Mouse (Mus musculus): ENCODE measurements around the gene Cdh23.

Gene Cdh23

DNA sequence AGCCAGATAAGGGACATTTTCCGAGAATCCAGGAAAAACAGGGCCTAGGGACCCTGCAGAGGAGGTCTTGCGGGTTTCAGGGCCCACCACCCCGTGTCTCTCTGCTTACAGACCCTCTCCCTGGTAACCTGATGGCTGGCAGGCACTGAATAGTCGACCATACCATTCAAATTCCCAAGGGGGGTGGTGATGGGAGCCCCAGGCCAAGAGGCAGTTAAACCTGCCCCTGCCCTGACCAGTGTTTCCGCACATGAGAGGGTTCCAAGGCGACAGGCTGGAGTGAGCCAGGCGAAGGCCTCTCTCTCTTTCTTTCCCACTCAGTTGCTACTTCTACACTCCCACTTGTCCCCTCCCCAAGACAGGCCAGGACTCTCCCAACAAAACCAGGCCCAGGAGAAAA lies 296.8 kb downstream of the Cdh23 start, which contains the start of gene Gm17455:
Gene Gm17455 (plus strand): TSS at position 278 of the 400 bp plus-strand sequence.
- no peak for DNase-seq (ENCODE audit: low spot score)

DNA sequence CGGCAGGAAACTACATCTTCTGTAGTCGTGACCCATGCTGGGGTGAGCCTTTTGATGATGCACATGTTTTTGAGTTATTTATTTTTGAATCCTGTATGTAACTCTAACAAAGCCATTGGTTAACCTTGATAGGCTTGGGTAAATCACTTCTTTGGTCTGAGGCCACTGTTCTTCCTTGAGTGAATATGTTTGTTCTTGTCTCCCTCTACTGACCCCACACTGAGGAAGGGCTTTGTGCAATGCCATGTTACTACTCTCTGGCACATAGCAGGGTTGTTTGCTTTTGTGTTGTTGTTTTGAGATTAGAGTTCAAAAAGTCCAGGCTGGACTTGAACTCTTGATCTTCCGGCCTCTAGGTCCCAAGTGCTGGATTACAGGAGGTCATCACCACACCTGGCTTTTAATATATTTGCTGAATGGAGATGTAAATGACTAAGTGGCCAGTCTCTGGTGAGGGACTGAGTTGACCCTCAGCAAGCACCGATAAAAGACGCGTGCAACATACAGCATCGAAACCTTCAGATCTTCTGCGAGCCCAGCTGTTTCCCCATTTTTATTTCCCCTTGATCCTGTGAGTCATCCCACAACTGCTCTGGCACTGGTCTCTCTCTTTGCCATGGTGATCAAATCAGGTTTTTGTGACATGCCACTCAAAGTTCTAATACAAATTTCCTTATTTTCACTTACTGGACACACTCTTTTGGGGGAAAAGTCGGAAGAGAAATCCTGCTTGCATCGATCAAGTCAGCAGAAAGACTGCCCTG lies 298.1 kb downstream of the Cdh23 start:
- no peak for DNase-seq (ENCODE audit: low spot score)

DNA sequence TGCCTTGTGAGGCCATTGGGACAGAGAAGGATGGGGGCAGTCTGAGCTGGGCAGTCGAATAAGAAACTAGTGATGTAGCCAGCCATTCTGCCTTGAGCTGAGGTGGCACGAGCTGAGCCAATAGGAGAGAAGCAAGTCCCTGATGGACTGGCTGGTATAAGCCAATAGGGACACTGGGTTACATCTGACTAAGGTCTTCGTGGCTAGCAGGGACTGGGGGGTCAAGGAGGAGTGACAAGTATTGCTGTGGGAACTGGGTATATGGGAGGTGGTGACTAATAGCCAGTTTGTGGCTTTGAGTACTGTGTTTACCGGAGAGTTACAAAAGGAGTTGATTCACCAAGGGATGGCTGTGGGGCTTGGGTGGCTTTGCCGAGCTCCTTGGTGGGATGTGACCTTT lies 300.7 kb downstream of the Cdh23 start:
- DNase-seq (ENCODE audit: low spot score): no peak

DNA sequence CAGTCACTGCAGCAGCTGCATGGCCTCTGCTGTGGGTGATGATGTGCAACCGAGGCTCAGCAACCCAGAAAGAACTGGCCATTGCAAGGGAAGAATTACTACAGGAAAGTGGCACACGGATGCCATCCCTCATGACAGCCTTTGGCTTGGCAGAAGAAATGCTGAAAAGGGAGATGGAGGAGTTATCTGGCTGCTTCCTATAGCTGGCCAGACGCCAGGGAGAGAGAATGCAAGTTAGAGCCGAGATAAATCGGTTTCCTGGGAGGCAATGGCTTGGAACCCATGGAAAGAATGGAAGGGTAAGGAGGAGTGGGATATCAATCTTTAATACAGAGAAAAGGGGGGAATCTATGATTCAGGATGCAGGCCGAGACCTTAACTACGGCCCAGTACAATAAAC lies 301.4 kb downstream of the Cdh23 start:
- no peak for DNase-seq (ENCODE audit: low spot score)

DNA sequence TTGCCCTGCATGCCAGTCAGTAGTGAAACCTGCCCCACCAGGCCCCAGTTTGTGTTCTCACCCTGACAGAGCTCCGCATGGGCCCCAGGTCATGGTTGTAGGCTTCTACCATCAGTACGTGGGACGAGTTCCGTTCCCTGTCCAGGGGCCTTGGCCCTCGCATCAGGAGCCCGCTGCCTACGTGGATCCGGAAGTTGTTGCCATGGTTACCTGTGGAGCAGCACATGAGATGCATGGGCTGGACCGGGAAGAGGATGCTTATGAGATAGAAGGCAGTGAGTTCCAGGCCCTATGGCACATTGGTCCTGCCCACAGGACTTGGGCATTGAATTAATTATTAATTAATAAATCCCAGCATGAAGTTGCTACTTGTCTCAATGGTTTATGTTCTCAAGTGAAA lies 304.6 kb downstream of the Cdh23 start:
- DNase-seq (ENCODE audit: low spot score): no peak

DNA sequence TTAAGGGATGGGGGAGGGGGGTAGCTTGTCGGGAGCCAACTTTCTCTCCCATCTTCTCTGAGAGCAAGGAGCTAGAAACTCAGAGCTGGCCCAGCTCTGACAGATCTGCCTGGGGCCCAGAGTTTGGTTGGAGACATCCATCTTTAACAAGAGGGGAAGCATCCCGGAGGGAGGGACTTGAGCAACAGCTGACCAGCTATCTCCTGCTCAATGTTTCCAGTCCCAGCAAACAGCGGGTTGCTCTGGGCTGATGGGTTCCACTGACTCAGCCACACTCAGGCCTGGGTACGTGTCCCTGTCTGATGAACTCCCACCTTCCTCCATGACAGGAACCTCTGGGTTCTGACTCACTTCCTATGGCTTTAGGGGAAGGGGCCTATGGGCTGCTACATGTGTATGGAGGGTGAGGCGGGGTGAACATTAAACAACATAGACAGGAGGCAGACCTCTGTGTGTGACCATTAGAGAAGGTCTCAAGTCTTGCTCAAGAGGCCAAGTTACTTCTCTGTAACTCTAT lies 305.3 kb downstream of the Cdh23 start:
- no peak for DNase-seq (ENCODE audit: low spot score)

DNA sequence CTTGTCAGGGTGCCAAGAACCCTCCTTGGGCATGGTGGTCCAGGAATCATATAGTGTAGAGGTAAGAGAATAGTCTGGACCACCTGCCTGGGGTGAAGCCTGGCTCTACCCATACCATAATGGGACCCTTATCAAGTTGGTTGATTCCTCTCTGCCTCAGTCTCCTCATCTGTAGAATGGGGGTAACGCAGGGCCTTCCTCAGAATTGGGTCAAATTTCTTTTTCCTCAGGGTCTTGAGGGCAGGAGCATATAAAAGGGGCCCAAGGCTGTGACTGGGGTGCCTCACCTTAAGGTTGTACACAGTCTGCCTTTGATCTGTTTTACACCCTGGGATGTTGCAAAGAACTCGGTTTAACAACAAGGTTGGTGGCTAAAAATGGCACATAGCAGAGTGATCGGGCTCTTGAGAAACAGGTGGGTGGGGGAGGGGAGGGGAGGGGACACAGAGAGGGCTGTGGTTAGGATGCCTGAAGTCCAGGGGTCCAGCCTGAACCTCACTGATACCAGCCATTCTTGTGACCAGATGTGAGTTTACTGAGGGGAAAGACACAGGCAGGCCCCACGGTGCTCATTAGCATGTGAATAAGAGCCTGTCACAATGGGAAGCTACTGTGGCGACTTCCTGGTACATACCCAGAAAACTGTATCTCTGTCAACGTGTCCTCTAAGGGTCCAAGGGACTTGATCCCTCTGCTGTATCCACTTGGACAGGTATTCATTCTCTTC lies 305.9 kb downstream of the Cdh23 start:
- no peak for DNase-seq (ENCODE audit: low spot score)

DNA sequence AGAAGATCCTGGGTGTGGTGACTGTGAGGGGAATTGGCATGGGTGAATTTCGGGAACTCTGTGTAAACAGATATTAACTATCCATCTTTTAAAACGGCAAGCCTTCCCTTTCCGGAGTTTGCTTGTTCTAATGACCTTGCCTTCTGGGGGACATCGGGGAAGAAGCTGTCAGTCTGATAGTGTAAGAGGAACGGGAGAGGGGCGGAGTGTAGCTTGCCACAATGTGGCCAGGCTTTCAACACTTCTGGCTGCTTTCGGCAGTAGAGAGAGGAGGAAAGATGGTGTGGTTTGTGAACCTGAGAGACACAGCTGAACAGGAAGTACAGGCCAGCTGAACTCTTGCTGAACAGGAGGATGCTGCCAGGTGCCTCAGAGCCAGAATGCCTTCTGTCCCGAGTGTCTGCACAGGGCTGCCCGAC lies 306.8 kb downstream of the Cdh23 start:
- DNase-seq (ENCODE audit: low spot score): no peak

DNA sequence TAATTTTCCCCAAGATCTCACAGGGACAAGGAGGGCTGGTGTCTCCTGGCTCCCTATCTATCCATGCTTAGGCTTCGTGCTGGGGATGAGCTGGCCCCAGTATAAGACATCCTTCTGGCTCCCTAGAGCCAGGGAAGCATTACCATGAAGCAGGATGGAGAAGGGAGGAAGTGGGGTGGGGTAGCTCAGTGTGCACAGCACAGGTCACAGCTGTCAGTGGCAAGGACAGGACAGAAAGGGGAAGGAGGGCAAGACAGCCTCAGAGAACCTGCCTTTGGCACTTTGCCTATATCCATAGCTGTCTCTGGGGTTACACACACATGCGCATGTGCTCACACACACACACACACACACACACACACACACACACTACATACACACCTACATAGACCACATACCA lies 308.0 kb downstream of the Cdh23 start:
- no peak for DNase-seq (ENCODE audit: low spot score)

DNA sequence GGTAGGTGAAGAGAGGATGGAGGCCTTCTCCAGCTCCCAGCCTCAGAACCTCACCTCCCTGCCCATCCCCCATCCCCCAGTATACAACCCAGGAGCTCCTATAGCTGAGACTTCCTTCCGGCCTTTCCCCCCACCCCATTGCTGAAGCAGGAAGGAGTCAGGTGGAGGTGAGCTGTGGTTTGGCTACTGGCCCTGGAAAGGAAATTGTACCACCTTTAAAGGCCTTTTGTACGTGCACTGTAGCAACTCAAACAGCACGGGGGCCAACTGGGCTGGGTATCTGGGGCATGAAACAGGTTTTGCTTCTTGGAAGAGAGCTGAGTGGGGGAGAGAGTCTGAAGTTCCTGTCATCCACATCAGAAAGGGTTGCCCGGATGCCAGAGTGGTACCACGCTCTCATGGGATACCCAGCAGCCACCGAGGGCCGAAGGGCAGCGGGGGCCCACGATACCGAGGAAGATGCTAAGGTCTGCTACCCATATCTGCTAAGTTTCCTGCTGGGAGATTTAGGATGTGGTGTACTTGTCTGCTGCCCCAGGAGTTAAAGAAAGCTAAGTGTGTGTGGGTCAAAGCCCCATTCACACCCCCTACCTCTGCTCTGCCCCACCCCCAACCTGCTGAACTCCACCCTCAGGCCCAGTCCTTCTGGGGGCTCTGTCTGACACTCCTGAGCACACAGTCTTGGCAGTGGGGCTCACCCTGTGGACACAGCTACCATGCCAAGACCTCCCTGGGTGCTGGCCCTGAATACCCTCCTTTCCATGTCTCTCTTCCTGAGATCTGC lies 315.0 kb downstream of the Cdh23 start:
- no peak for DNase-seq (ENCODE audit: low spot score)

DNA sequence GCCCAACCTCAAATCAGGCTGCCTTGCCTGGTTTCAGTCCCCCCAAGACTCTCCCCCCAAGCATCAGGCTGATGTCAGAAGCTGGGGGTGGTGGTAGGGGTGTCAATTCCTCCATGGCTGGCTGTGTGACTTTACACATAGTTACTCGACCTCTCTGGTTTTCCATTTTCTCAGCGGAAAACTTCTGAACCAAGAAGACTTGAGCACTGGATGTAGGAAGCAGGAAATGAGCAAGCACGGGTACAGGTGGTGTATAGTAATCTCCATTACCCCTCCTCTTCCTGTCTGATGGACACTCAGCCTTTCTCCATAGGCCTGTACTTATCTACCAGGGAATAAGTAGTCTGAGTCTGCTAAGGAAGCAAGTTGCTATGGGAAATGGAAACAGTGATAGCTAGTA lies 316.1 kb downstream of the Cdh23 start:
- DNase-seq (ENCODE audit: low spot score): no peak

DNA sequence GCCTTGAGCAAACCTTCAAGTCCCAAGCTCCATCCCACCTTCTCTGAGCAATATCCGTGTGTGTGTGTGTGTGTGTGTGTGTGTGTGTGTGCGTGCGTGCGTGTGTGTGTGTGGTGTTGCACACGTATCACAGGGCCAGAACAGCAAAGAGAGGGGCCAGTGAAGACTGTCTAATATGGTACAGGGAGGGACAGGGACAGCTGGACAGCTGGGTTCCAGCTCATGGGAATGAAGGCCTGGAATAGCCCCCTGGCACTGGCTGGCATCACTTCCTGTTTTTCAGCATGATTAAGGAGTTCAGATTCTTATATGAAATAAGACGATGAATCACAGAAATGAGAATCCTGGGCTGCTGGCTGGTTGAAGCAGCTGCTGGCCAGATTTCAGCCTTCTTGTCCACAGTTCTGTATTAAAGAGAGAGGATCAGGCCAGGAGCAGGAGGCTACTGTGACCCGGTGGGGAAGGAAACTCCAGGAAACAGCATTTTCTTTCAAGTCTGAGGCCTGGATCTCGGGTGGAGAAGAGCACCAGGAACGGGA lies 316.8 kb downstream of the Cdh23 start:
- DNase-seq (ENCODE audit: low spot score): no peak

DNA sequence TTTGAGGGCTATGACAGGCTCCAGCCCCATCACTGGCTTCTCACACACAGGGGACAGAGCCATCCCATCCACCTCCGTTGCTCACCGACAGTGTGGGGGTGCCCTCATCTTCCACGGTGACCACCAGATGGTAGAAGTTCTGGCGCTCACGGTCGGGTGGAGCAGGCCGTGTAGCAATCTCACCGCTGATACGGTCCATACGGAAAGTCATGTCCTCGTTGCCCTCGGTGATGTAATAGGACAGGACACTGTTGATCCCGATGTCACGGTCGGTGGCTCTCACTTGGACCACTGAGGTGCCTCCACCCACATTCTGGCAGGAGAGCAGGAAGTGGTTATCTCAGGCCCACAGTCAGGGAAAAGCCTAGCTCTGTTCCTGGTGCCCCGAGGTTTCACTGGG lies 319.6 kb downstream of the Cdh23 start:
- no peak for DNase-seq (ENCODE audit: low spot score)

DNA sequence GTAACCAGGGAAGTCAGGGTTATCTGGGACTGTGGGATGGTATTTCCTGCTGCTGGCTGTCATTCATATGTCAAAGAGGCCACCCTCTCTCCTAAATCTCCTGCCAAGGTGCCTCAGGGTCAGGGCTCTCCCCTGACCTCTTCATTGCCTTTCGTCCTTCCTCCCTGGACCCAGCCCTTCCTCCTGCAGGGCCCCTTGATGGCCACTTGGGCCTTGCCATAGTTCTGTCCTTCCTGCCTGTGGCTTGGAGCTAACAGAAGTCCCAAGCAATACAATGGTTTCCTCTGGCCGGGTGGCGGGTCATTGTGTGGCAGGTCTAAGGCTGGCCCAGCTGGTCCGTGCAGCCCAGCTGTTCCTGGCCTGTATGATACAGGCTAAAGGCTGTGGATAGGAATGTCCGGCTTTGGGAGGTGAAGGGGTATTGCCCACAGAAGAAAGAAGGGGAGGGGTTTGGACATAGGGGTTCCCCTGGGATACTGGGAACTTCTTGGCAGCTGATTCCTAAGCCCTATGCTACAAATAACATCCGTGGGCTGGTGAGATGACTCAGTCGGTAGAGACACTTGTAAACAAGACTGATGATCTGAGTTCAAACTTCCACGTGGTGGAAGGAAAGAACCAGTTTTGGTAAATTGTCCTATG lies 322.2 kb downstream of the Cdh23 start:
- DNase-seq (ENCODE audit: low spot score): no peak

DNA sequence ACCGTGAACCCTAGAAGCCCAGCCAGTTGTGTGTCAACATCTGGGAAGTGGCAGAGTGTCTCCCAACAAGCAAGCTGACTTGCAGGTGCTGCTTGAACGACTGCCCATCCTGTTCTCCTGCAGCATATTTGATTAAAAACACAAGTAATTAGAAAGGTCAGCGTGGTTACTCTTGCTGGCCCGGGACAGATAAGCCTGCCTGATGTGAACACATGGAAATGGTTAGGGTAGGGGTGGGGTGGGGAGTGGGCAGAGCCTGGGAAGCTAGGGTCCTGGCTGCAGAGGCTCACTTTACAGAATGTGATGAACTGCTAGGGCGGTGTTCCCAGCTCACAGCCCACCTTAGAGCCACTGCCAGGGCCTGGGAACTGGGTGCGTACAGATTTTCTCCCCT lies 322.8 kb downstream of the Cdh23 start:
- no peak for DNase-seq (ENCODE audit: low spot score)

DNA sequence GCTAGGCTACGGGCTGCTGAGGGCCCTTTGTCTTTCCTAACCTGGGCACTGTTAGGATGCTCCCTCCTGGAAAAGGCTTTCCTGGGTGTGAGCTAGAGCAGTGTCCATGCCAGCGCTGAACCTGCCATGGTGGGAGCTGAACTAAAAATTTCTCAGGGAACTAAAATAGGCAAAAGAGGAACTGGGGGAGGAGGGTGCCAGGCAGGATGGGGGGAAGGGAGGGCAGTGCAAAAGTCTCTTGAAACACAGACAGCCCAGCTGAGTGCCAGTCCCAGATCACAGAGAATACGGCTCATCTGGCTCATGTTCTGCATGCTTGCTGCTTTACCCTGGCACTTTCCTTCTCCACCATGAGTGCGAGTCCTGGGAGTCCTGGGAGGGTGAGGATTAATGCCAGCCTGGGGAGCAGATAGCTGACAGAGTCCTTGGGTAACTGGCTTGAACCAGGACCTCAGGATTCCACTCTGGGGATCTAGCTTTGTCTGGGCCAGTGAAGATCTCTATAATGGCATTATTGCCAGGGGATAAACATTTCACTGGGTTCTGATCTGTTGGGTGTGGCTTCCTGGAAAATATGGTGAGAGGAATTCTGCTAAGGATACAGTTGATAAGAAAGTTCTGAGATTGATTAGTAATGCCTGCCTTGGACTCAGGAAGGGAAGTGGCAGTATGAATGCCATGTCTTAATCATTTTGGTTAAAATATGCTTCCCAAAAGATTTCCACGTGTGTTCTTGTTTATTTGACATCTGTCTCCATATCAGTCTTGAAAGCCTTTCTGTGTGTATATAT lies 324.5 kb downstream of the Cdh23 start:
- DNase-seq (ENCODE audit: low spot score): no peak

DNA sequence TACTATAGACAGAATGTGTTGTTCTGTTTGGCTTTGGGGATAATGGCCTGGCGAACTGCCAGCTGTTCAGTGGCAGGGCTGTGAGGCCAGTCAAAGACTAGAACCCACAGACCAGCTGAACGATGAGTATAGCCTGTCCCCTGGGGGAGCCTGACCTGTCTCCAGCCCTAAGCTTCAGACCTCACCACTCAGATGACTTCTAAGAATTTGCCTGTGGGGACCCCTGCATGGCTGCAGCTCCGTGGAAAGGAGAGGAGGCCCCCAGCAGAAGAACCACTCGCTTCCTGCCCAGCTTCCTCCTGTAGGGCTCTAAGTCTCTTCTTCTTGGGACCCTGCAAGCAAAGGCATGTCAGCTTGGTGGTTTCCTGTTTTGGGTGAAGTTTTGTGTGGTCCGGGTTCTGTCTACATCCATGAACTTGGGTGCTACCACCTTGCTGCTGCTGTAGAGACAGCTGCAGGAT lies 325.7 kb downstream of the Cdh23 start:
- no peak for DNase-seq (ENCODE audit: low spot score)

DNA sequence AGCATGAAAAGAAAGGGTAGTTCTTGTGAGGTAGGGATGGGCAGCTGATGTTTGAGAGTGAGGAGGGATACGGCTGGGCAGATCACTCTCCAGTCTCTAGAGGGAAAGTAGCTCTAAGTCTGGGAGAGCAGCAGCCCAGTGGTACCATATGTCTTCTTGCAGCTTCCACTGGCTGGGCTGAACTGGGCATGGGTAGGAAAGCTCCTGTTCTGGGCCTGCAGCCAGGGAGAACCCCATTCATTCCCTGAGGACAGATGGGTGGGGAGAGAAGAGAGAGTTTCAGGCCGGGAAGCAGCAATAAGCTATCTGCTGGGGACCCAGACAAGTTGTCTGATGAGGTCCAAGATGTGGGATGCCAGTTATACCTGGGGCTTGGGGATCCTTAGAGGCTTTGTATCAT lies 326.2 kb downstream of the Cdh23 start:
- DNase-seq (ENCODE audit: low spot score): no peak

DNA sequence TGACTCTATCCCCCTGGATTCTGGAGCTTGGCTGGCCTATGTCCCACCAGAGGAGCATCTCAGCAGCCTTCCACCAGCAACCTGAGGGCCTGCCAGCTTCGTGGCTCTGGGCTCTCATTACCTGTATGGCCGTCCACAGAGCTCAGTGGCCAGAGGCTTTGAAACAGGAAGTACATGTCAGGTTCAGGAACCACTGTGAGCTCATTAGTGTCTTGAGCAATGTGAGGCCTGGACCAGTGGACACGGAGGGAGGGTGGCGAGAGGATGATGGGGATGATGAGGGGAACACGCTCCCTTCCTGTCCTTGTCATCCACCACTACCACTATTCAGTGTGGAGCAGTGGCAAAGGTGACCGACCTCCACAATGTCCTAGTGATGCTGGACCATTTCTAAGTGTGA lies 326.9 kb downstream of the Cdh23 start:
- no peak for DNase-seq (ENCODE audit: low spot score)

DNA sequence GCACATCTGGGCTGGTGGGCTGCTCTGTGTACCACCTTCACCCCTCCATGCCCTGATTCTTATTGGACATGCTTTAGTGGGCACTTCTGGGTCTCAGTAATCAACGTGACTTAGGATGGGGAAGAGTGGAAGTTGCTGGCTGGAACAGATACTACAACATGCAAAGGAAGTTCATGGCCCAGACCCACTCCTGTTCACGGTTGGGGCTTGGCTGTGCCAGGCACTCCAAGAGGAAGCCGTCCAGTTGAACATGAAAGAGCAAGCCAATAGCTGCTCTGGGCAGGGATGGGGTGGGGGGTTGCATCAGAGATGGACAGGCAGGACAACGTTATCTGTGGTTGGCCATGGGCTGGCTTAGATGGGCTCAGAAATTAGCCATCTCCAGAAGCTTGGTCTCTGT lies 328.4 kb downstream of the Cdh23 start:
- no peak for DNase-seq (ENCODE audit: low spot score)

DNA sequence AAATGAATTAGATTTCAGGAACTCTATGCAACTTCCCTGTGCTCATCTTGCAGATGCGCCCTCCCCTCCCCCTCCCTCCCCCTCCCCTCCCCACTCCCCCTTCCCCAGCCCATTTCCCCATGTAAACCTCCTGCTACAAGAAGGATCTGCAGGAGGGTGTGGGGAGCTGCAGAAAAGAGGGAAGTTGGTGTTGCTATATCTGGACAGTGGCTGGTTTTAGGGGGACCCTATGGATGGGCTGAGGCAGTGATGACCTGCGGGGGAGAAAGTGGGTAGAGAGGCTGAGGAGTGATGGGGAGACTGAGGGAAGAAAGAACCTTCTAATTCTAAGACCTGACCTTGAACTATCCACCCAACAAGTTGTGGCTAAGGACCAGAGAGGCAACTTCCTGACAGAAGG lies 329.1 kb downstream of the Cdh23 start:
- DNase-seq (ENCODE audit: low spot score): no peak
